In genomic region chr17:26575786-26576690, GRCm38 (mm10) we compare ENCODE assay signal across 10 mouse cellular contexts. TPM values are rescaled to one million over a fixed set of nuclear protein-coding genes. Genes with fewer than 3 reads are reported as not detected.
DNase-seq lines count a peak whose midpoint lies in the region; ATAC-seq and TF ChIP-seq lines count a peak whose summit lies in the region.
"Had no signal": no experiment of that assay in that cellular context is flagged by ENCODE, and none has a peak within 500 bp of the region (broad histone marks: within the 10 kb centered on the region; RNA-seq: fewer than 3 reads in every experiment).

No protein-coding gene starts in this region.

- 67% methylated on average over 12 of the region's 12 CpGs for WGBS in heart, embryonic 10.5 days
- 67% methylated on average over 12 of the region's 12 CpGs for WGBS in liver, embryonic 11.5 days

- H3K4me1 ChIP-seq in heart, embryonic 10.5 days = peaks cover 78% of the 10 kb centered on the region
- peaks cover 22% of the 10 kb centered on the region for H3K4me1 ChIP-seq in liver, embryonic 11.5 days (replicated peaks; ENCODE audit: control insufficient read depth, insufficient read depth, low read length)
- H3K4me1 ChIP-seq: midbrain, embryonic 10.5 days had no signal

- no peak for TF ChIP-seq POLR2A in myocyte (IDR thresholded peaks at IDR 0.05; ENCODE audit: insufficient read length, low read depth)

- intact Hi-C loops in heart, postnatal 10 days (cut with DNase I) = no loop called here

- ATAC-seq in liver, embryonic 11.5 days (replicated peaks; ENCODE audit: low FRiP score) = peak; percentile 73

- H3K4me3 ChIP-seq in heart, embryonic 10.5 days = no peak overlapping the region
- no peak overlapping the region for H3K4me3 ChIP-seq in liver, embryonic 11.5 days (ENCODE audit: low read depth, low read length)
- H3K4me3 ChIP-seq in myocyte = no peak overlapping the region
- H3K4me3 ChIP-seq: midbrain, embryonic 10.5 days had no signal

- peaks cover 77% of the 10 kb centered on the region for H3K79me2 ChIP-seq in myocyte (ENCODE audit: control insufficient read depth, insufficient read depth)

- peak overlapping the region; percentile 68 for H3K27ac ChIP-seq in heart, embryonic 10.5 days
- H3K27ac ChIP-seq in liver, embryonic 11.5 days (ENCODE audit: low read depth, low read length) = no peak overlapping the region
- H3K27ac ChIP-seq: midbrain, embryonic 10.5 days had no signal

- H3K9me3 ChIP-seq in heart, embryonic 10.5 days = no peaks in the 10 kb centered on the region
- no peaks in the 10 kb centered on the region for H3K9me3 ChIP-seq in liver, embryonic 11.5 days (ENCODE audit: control insufficient read depth, low read length)
- H3K9me3 ChIP-seq: midbrain, embryonic 10.5 days had no signal

- no peaks in the 10 kb centered on the region for H3K27me3 ChIP-seq in heart, embryonic 10.5 days (ENCODE audit: insufficient read depth, poor library complexity, severe bottlenecking)
- no peaks in the 10 kb centered on the region for H3K27me3 ChIP-seq in liver, embryonic 11.5 days (replicated peaks; ENCODE audit: control insufficient read depth, insufficient read depth, low read length)
- H3K27me3 ChIP-seq in myocyte (ENCODE audit: control insufficient read depth, insufficient read depth, insufficient read length) = no peaks in the 10 kb centered on the region

- H3ac ChIP-seq in myocyte (ENCODE audit: control insufficient read depth, insufficient read length) = no peak overlapping the region

- H3K36me3 ChIP-seq in heart, embryonic 10.5 days = peaks cover 62% of the 10 kb centered on the region
- H3K36me3 ChIP-seq in liver, embryonic 11.5 days (ENCODE audit: control insufficient read depth, insufficient read depth, low read length) = peaks cover 2% of the 10 kb centered on the region
- H3K36me3 ChIP-seq in myocyte (ENCODE audit: control insufficient read depth, insufficient read depth) = no peaks in the 10 kb centered on the region

- no peak overlapping the region; the same call in 1 of the 2 replicates for H3K4me2 ChIP-seq in liver, embryonic 11.5 days
- no peak overlapping the region for H3K4me2 ChIP-seq in myocyte (ENCODE audit: low read depth)

- H3K9ac ChIP-seq in liver, embryonic 11.5 days (ENCODE audit: low read depth, low read length) = no peak overlapping the region

- no peak for DNase-seq in heart, embryonic 10.5 days (ENCODE audit: low spot score)
- no peak for DNase-seq in heart, postnatal 10 days
- no peak for DNase-seq in liver, embryonic 11.5 days (ENCODE audit: low spot score)
- no peak for DNase-seq in liver
- DNase-seq in c-Kit-positive CD71-positive TER-119-positive erythroid progenitor cells, embryonic 14.5 days (ENCODE audit: low spot score) = peak; percentile 20
- DNase-seq in kidney, adult 11 months = no peak
- no peak for DNase-seq in cerebellum, postnatal 36 days
- DNase-seq: kidney, adult 18-20 months had no signal

TF ChIP-seq in myocyte, 11 proteins besides CTCF, POLR2A, EP300 and RAD21:
- peak in 2 of 3 experiments; percentile 45 to 65 for TF ChIP-seq MYOD1 (IDR thresholded peaks at IDR 0.05; ENCODE audit: control insufficient read depth in 1 of 3, insufficient read length in 2 of 3, low read depth in 2 of 3)
- no peak for TF ChIP-seq CEBPB (IDR thresholded peaks at IDR 0.05; ENCODE audit: insufficient read depth, poor library complexity, severe bottlenecking)
- TF ChIP-seq MYOG (IDR thresholded peaks at IDR 0.05; ENCODE audit: control insufficient read depth in 1 of 3, insufficient read depth in 1 of 3, insufficient read length in 2 of 3, low read depth in 2 of 3) = peak in 1 of 3 experiments; percentile 59
- no peak for TF ChIP-seq SRF (IDR thresholded peaks at IDR 0.05; ENCODE audit: control insufficient read depth, insufficient read length, low read depth)
- TF ChIP-seq USF1 (IDR thresholded peaks at IDR 0.05; ENCODE audit: low read depth) = no peak

RNA-seq across cellular contexts. Expression of gene Dusp1, which starts 14.1 kb away (rescaled TPM):
- polyA plus RNA-seq in heart, embryonic 10.5 days (2016; fragmentation: Nextera tagmentation; extraction: Ambion mirVana) = 28.8 and 31.5 TPM in 2 replicates
- total RNA-seq in heart, postnatal 10 days (2021) = 100 to 1,000 TPM in 1 of 2 experiments, 10 to 100 TPM in 1; 60.1 to 100 TPM
- 18.6 and 22.7 TPM in 2 replicates for polyA plus RNA-seq in liver, embryonic 11.5 days (2014; fragmentation: Nextera tagmentation; extraction: Ambion mirVana)
- polyA plus RNA-seq in myocyte (2012; fragmentation: generic; extraction: Trizol) = 11.6 TPM

RNA-seq across cellular contexts. Expression of gene Ergic1, which starts 14.7 kb away (rescaled TPM):
- polyA plus RNA-seq in heart, embryonic 10.5 days (2016; fragmentation: Nextera tagmentation; extraction: Ambion mirVana) = 130 and 150 TPM in 2 replicates
- total RNA-seq in heart, postnatal 10 days (2021) = 10 to 100 TPM; 84.4 to 87.8 TPM
- 89.5 and 96.1 TPM in 2 replicates for polyA plus RNA-seq in liver, embryonic 11.5 days (2014; fragmentation: Nextera tagmentation; extraction: Ambion mirVana)
- polyA plus RNA-seq in myocyte (2012; fragmentation: generic; extraction: Trizol) = 102 TPM
